Mouse (Mus musculus) myocyte (in vitro differentiated cells): Measurements from ENCODE around the gene Fam49a.

Experiments
- CEBPB ChIP-seq: IDR thresholded peaks from 2 replicates; pipeline ENCODE4 v1.6.1; 2011; ENCODE audit warnings: mild to moderate bottlenecking, moderate library complexity; ENCODE audit not compliant: poor library complexity, insufficient read depth, severe bottlenecking
- E2F4 ChIP-seq: IDR thresholded peaks from one replicate; pipeline ENCODE4 v1.6.1; 2011; ENCODE audit warnings: mild to moderate bottlenecking, control low read depth, moderate library complexity; ENCODE audit not compliant: insufficient read depth
- MAX ChIP-seq: IDR thresholded peaks from one replicate; pipeline ENCODE4 v1.6.1; 2011; ENCODE audit warnings: low read depth, mild to moderate bottlenecking, control low read depth
- MYOD1 ChIP-seq, 3 experiments: IDR thresholded peaks; one replicate each; pipeline ENCODE4 v1.6.1; 2011; ENCODE audit warnings: control low read depth in 2 of 3, low read depth in 2 of 3, mild to moderate bottlenecking in 2 of 3, moderate library complexity in 1 of 3; ENCODE audit not compliant: insufficient read length in 2 of 3, control insufficient read depth in 1 of 3
- MYOG ChIP-seq, 3 experiments: IDR thresholded peaks; one replicate each; pipeline ENCODE4 v1.6.1; 2011; ENCODE audit warnings: control low read depth in 2 of 3, low read depth in 2 of 3, mild to moderate bottlenecking in 2 of 3; ENCODE audit not compliant: insufficient read length in 2 of 3, control insufficient read depth in 1 of 3, insufficient read depth in 1 of 3
- POLR2A ChIP-seq: IDR thresholded peaks from one replicate; pipeline ENCODE4 v1.6.1; 2011; ENCODE audit warnings: low read depth, mild to moderate bottlenecking, control low read depth, moderate library complexity; ENCODE audit not compliant: insufficient read length
- POLR2AphosphoS2 ChIP-seq: IDR thresholded peaks from one replicate; pipeline ENCODE4 v1.6.1; 2011; ENCODE audit warnings: low read depth, control low read depth; ENCODE audit not compliant: insufficient read length
- SRF ChIP-seq: IDR thresholded peaks from one replicate; pipeline ENCODE4 v1.6.1; 2011; ENCODE audit warnings: low read depth; ENCODE audit not compliant: control insufficient read depth, insufficient read length
- TCF12 ChIP-seq: IDR thresholded peaks from one replicate; pipeline ENCODE4 v1.6.1; 2011; ENCODE audit warnings: mild to moderate bottlenecking, control low read depth; ENCODE audit not compliant: poor library complexity, insufficient read depth, severe bottlenecking
- TCF3 ChIP-seq: IDR thresholded peaks from one replicate; pipeline ENCODE4 v1.6.1; 2011; ENCODE audit warnings: low read depth, control low read depth; ENCODE audit not compliant: insufficient read length
- USF1 ChIP-seq: IDR thresholded peaks from one replicate; pipeline ENCODE4 v1.6.1; 2011; ENCODE audit warnings: low read depth, mild to moderate bottlenecking, control low read depth, moderate library complexity

DNA sequence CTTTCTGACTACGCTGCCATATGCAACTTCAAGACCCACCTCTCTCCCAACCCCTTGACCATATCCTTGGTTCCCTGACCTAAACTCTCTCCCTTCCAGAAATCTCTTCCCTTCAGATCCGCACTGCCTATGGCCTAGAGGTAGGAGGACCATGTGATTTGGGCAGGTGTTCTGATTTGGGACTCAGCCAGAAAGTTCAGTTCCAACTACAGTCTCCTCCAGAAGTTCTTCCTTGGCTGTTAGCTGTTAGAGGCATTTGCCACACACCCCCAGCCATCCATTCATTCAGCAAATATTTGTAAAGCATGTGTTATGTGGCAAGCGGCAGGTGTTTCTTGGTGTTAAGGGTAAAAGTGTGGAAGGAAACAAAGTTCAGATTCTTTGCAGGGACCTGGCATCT, 44.3 kb downstream of the Fam49a start:
- TF ChIP-seq POLR2A (no peak), CEBPB (no peak), MAX (no peak), E2F4 (no peak), POLR2AphosphoS2 (no peak), TCF12 (no peak), MYOG (IDR thresholded peaks at IDR 0.05; ENCODE audit: control insufficient read depth in 1 of 3, insufficient read depth in 1 of 3, insufficient read length in 2 of 3, low read depth in 2 of 3) (no peak), USF1 (no peak), MYOD1 (IDR thresholded peaks at IDR 0.05; ENCODE audit: control insufficient read depth in 1 of 3, insufficient read length in 2 of 3, low read depth in 2 of 3) (no peak), SRF (no peak), TCF3 (no peak)
